Mouse (Mus musculus): ENCODE measurements around the gene Tgfa. TPM values are rescaled to one million over a fixed set of nuclear protein-coding genes. Genes with fewer than 3 reads are reported as not detected.

Gene Tgfa
- polyA plus RNA-seq, 1 experiment from 2014 or later = 8.9 TPM

DNA sequence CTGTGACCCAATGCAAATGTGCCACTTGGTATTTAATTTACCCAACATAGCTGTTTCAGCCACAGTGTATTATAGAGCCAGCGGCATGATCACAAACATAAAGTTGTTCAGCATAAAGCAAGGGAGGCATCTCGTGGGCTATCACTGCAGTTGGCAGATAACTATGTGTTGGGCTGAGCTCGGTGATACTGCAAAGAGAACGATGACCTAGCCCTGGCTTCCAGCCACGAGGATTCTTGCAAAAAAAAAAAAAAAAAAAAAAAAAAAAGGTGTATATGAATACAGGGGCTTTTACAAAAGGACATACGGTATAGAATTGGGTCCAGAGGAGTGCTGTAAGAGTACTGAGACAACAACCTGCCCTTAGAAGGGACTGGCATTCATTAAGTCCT is 15.0 kb downstream of the Tgfa start:
- H3K4me3 ChIP-seq (replicated peaks) = no peak overlapping the region
- peak overlapping the region; percentile 32 for H3K4me2 ChIP-seq (replicated peaks)
- H3K27me3 ChIP-seq = no peaks in the 10 kb centered on the region
- no peaks in the 10 kb centered on the region for H3K36me3 ChIP-seq
- 36% methylated on average over 6 of the region's 6 CpGs for WGBS
- H3K9ac ChIP-seq = no peak overlapping the region
- H3K27ac ChIP-seq (replicated peaks) = no peak overlapping the region
- H3K9me3 ChIP-seq (replicated peaks) = no peaks in the 10 kb centered on the region
- peaks cover 7% of the 10 kb centered on the region; the same call in 1 of the 2 replicates for H3K4me1 ChIP-seq
- no peak for ATAC-seq (ENCODE audit: insufficient number of reproducible peaks, low FRiP score, low TSS enrichment, low read depth)

DNA sequence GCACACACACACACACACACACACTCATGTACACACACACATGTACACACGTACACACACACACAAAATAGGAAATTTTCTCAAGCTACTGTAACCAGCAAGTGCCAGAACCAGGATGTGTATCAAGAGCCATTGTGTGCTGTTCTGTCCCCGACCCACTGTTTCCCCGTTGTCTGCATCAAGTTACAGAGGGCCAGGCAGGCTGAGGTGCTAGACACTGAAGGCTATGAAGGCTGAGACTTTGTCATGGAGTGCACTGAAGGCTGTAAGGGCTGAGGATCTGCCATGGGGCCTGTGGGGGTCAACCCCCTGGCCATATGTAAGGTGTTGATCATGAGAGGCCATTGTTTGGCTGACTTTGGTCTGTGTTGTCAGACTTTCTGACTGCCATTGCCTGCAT is 15.6 kb downstream of the Tgfa start:
- Histone ChIP-seq H3K9ac (no peak overlapping the region), H3K36me3 (no peaks in the 10 kb centered on the region), H3K27me3 (no peaks in the 10 kb centered on the region), H3K4me1 (peaks cover 7% of the 10 kb centered on the region; the same call in 1 of the 2 replicates), H3K4me2 (replicated peaks) (no peak overlapping the region), H3K27ac (replicated peaks) (no peak overlapping the region), H3K4me3 (replicated peaks) (no peak overlapping the region), H3K9me3 (replicated peaks) (no peaks in the 10 kb centered on the region)
- 54% methylated on average over 3 of the region's 3 CpGs for WGBS
- no peak for ATAC-seq (ENCODE audit: insufficient number of reproducible peaks, low FRiP score, low TSS enrichment, low read depth)

DNA sequence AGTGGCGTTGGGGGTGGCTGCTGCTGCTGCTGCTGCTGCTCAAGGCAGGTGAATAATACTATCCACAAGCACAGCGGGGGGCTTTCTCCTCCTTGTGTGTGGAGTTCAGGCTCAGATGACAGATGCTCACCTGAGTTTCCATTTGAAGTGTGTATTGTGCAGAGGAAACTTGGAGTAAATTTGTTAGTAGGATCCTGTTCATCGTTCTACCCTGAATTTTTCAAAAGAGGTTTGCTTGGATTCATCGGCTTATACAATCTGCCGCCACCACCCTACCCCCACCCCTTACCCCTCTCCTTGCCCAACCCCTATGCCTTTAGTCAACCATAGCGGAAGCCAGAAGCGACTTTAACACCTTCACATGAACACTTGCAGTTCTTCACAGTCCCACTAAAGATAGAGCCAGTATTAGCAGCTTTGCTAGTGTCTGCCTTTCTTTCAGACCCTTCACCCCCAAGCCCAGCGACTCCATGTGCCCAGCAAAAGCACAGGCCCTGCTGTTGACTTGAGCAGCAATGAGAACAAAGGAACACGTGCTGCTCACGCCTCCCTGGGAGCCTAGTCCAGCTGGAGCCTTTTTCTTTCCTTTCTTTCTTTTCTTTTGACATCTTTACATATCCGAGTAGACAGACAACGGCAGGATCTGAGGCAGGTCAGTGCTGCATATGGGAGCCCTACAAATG is 16.2 kb downstream of the Tgfa start:
- no peak overlapping the region for H3K4me3 ChIP-seq (replicated peaks)
- H3K36me3 ChIP-seq = no peaks in the 10 kb centered on the region
- no peaks in the 10 kb centered on the region for H3K9me3 ChIP-seq (replicated peaks)
- no peak overlapping the region for H3K9ac ChIP-seq
- no peak overlapping the region for H3K27ac ChIP-seq (replicated peaks)
- H3K4me1 ChIP-seq = peaks cover 7% of the 10 kb centered on the region; the same call in 1 of the 2 replicates
- 63% methylated on average over 12 of the region's 12 CpGs for WGBS
- H3K27me3 ChIP-seq = no peaks in the 10 kb centered on the region
- H3K4me2 ChIP-seq (replicated peaks) = no peak overlapping the region
- no peak for ATAC-seq (ENCODE audit: insufficient number of reproducible peaks, low FRiP score, low TSS enrichment, low read depth)

DNA sequence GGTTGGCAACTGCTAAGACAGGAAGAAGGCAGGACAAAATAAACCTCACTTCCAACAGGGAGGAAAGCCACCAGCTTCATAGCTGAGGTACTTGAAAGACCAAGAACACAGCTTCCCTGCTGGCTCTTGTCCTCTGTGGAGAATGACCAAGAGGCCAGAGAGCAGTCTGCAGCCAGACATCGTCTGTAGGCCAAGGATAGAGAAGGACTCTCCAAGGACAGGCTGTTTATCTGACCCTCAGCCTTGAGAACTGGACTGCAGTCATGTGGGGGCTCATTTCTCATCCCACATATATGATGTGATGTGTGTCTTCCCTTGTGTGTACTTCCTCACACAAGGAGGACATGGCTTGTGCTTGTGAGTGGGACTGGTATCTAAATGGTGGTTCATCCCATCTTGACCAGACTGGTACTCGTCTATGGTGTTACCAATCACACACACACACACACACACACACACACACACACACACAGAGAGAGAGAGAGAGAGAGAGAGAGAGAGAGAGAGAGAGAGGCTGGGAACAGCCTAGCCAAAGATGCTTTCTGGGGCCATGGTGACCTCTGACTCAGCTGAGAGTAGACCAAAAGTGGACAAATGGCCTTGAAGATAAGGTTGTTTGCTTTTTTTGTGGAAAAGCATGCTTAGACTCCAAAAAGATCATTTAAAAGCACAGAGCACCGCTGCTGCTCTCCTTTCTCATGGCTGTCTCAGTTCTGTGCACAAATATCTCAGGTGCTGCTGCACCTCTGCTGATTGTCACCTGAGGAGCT is 18.0 kb downstream of the Tgfa start:
- Histone ChIP-seq H3K27me3 (no peaks in the 10 kb centered on the region), H3K4me3 (replicated peaks) (no peak overlapping the region), H3K36me3 (no peaks in the 10 kb centered on the region), H3K4me1 (peaks cover 7% of the 10 kb centered on the region; the same call in 1 of the 2 replicates), H3K4me2 (replicated peaks) (no peak overlapping the region), H3K9me3 (replicated peaks) (no peaks in the 10 kb centered on the region), H3K27ac (replicated peaks) (no peak overlapping the region), H3K9ac (no peak overlapping the region)
- WGBS = 81% methylated on average over 3 of the region's 3 CpGs
- ATAC-seq (ENCODE audit: insufficient number of reproducible peaks, low FRiP score, low TSS enrichment, low read depth) = no peak

DNA sequence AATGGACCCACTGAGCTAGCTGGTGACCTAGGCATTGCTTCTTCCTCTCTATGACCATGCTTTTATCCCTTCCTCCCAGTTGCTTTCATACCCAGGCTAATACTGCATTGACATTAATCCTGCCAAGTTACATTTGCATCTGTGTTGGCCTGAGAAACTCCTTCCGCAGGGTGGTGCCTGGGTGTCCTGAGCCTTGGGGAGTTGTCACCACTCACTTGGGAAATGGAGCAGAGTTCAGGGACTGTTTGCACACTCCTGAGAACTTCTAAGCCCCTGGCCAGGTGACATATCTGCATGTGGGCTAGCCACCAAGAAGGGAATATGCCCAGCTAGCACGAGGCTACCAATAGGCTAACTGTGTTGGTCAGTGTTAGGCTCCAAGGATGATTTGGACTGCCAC is 23.0 kb downstream of the Tgfa start:
- H3K4me1 ChIP-seq = 0 out of 2 replicates have a peak, but pooled peaks cover 5% of the 10 kb centered on the region
- no peak overlapping the region for H3K4me3 ChIP-seq (replicated peaks)
- H3K9ac ChIP-seq = no peak overlapping the region
- no peak for ATAC-seq (ENCODE audit: insufficient number of reproducible peaks, low FRiP score, low TSS enrichment, low read depth)
- H3K9me3 ChIP-seq (replicated peaks) = no peaks in the 10 kb centered on the region
- H3K4me2 ChIP-seq (replicated peaks) = no peak overlapping the region
- H3K27ac ChIP-seq (replicated peaks) = no peak overlapping the region
- 84% methylated on average over 2 of the region's 2 CpGs for WGBS
- no peaks in the 10 kb centered on the region for H3K27me3 ChIP-seq
- no peaks in the 10 kb centered on the region for H3K36me3 ChIP-seq

DNA sequence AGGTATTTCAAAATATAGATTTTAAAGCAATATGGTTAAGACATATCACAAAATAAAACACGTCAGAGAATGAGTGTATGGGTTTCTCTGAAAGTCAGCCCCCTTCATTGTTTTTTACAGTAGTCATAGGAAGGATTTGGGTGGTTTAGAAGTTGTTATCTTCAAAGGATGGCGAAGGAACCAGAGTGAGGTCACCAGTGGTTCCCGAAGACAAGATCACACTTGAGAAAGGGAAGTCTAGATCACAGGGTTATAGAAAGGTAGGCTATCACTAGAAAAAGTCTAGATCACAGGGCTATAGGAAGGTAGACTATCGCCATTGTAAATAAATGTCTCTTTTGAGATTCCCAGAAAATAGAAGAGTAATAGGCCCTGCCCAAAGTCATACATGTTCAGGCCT is 23.7 kb downstream of the Tgfa start:
- Histone ChIP-seq H3K27ac (replicated peaks) (no peak overlapping the region), H3K27me3 (no peaks in the 10 kb centered on the region), H3K36me3 (no peaks in the 10 kb centered on the region), H3K9ac (no peak overlapping the region), H3K4me3 (replicated peaks) (no peak overlapping the region), H3K4me2 (replicated peaks) (no peak overlapping the region), H3K9me3 (replicated peaks) (no peaks in the 10 kb centered on the region), H3K4me1 (0 out of 2 replicates have a peak, but pooled peaks cover 5% of the 10 kb centered on the region)
- no peak for ATAC-seq (ENCODE audit: insufficient number of reproducible peaks, low FRiP score, low TSS enrichment, low read depth)
- WGBS = 84% methylated on average over 4 of the region's 4 CpGs

DNA sequence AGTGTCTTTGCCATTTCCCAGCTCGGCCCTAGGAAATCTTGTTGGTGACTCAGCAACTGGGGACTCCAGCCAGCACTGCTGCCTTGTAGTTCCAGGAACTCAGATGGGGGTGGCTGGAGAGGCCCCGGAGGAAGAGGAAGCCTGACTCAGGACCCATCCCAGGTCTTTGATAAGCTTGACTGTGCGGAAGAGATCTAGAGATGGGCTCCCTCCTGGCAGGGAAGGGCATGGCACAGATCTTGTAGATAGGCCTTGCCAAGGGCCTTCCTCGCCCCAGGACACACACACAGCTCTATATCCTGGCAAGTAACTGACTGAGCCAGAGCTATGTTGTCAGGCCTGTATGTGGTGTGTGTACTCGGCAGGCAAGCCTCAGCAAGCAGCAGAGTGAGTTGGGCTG is 24.5 kb downstream of the Tgfa start:
- Histone ChIP-seq H3K27ac (replicated peaks) (peak overlapping the region; percentile 40; the same call in 1 of the 2 replicates), H3K36me3 (no peaks in the 10 kb centered on the region), H3K27me3 (no peaks in the 10 kb centered on the region), H3K4me1 (0 out of 2 replicates have a peak, but pooled peaks cover 5% of the 10 kb centered on the region), H3K4me2 (replicated peaks) (no peak overlapping the region), H3K9me3 (replicated peaks) (no peaks in the 10 kb centered on the region), H3K9ac (no peak overlapping the region), H3K4me3 (replicated peaks) (no peak overlapping the region)
- ATAC-seq (ENCODE audit: insufficient number of reproducible peaks, low FRiP score, low TSS enrichment, low read depth) = no peak
- 60% methylated on average over 5 of the region's 5 CpGs for WGBS

DNA sequence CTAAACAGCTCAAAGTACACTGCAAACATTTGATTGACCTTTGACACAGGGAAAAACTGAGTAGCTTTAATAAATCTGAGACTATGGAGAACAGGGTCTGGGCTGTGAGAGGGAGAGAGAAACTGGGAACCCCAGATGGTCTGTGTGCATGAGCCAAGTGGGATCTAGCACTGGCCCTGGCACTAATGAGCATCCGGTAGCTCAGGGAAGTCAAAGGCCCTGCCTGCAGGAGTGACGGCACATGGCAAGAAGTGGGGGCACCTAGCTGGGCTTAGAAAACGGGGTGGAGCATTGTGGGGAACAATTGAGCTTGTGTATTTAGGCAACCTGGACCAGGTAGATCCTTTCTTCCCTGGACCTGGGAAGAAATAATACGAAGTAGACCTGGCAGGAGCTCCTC is 25.1 kb downstream of the Tgfa start:
- H3K4me1 ChIP-seq = 0 out of 2 replicates have a peak, but pooled peaks cover 5% of the 10 kb centered on the region
- no peaks in the 10 kb centered on the region for H3K27me3 ChIP-seq
- no peaks in the 10 kb centered on the region for H3K36me3 ChIP-seq
- no peak overlapping the region for H3K4me2 ChIP-seq (replicated peaks)
- WGBS = 72% methylated on average over 4 of the region's 4 CpGs
- H3K9me3 ChIP-seq (replicated peaks) = no peaks in the 10 kb centered on the region
- no peak overlapping the region for H3K4me3 ChIP-seq (replicated peaks)
- ATAC-seq (ENCODE audit: insufficient number of reproducible peaks, low FRiP score, low TSS enrichment, low read depth) = no peak
- H3K27ac ChIP-seq (replicated peaks) = no peak overlapping the region
- H3K9ac ChIP-seq = no peak overlapping the region

DNA sequence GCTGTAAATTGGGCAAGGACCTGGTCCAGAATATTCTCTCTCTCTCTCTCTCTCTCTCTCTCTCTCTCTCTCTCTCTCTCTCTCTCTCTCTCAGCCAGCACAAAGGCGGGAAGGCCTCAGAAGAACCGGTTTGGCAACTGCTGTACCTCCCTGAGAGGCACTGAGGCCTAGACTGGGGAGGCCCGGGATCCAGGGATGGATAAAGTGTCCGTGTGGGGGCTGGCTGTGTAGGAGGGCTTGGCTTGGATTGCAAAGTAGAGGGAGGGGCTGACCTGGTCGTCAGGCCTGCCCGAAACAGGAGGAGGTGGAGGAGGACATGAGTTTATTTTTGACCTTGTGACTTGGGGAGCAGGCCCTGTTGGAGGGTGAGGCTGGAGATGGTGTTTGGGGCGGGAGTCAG is 27.4 kb downstream of the Tgfa start:
- no peak overlapping the region for H3K9ac ChIP-seq
- H3K27ac ChIP-seq (replicated peaks) = no peak overlapping the region
- H3K4me1 ChIP-seq = peaks cover 10% of the 10 kb centered on the region; the same call in 1 of the 2 replicates
- WGBS = 21% methylated on average over 7 of the region's 7 CpGs
- no peaks in the 10 kb centered on the region for H3K36me3 ChIP-seq
- H3K27me3 ChIP-seq = no peaks in the 10 kb centered on the region
- peak; percentile 64; the same call in 1 of the 2 replicates for ATAC-seq (ENCODE audit: insufficient number of reproducible peaks, low FRiP score, low TSS enrichment, low read depth)
- no peak overlapping the region for H3K4me3 ChIP-seq (replicated peaks)
- H3K4me2 ChIP-seq (replicated peaks) = no peak overlapping the region
- H3K9me3 ChIP-seq (replicated peaks) = no peaks in the 10 kb centered on the region

DNA sequence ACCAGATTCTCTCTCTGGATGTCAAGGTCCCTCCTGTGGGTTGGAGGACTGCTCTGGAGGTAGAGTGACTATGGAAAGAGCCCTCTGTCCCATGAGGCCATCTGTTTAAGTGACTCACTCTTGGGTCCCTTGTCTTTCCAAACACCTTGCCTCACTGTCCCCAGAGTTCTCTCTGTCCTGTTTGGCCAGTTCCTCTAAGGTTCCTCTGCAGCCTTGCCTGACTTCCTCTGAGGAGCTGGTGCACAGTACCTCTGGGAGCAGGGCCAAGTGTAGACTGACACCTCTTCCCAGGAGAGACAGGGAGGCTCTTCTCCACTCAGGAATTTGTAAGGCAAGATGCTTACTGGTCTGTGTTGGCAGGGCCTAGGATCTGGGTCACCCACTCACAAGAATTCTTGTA is 30.6 kb downstream of the Tgfa start:
- Histone ChIP-seq H3K4me2 (replicated peaks) (no peak overlapping the region), H3K27ac (replicated peaks) (no peak overlapping the region), H3K9ac (no peak overlapping the region), H3K4me1 (peaks cover 10% of the 10 kb centered on the region; the same call in 1 of the 2 replicates), H3K4me3 (replicated peaks) (no peak overlapping the region), H3K36me3 (no peaks in the 10 kb centered on the region), H3K9me3 (replicated peaks) (no peaks in the 10 kb centered on the region), H3K27me3 (no peaks in the 10 kb centered on the region)
- ATAC-seq (ENCODE audit: insufficient number of reproducible peaks, low FRiP score, low TSS enrichment, low read depth) = no peak

DNA sequence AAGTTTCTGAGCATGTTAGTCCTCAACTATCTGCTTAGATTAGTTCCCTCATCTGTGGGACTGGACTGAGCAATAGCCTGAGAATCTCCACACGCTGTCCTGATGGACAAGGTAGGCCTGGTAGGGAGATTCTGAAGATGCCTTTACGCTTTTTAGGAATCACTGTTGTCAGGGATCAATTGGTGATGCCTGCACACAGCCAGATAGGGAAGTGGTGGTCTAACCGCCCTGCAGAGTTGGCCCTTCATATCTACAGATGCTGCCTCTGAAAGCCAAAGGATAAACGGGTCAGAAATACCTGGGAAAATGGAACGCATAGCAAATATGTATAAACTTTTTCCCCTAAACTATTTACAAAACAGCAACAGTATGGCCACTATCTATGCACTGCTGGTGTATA is 37.3 kb downstream of the Tgfa start:
- H3K4me1 ChIP-seq = no peaks in the 10 kb centered on the region; the same call in 1 of the 2 replicates
- H3K9me3 ChIP-seq (replicated peaks) = no peaks in the 10 kb centered on the region
- 86% methylated on average over 5 of the region's 5 CpGs for WGBS
- H3K9ac ChIP-seq = no peak overlapping the region
- H3K36me3 ChIP-seq = no peaks in the 10 kb centered on the region
- H3K4me3 ChIP-seq (replicated peaks) = no peak overlapping the region
- no peak for ATAC-seq (ENCODE audit: insufficient number of reproducible peaks, low FRiP score, low TSS enrichment, low read depth)
- no peaks in the 10 kb centered on the region for H3K27me3 ChIP-seq
- no peak overlapping the region for H3K27ac ChIP-seq (replicated peaks)
- no peak overlapping the region for H3K4me2 ChIP-seq (replicated peaks)
